Mouse (Mus musculus) urinary bladder, postnatal 10 days (tissue): ENCODE data around the gene H2-T24.

Source experiments
- DNase-seq: peaks from one replicate; pipeline ENCODE4 v3.0.0; 2022; ENCODE audit warnings: low spot score

H2-T24 gene

DNA sequence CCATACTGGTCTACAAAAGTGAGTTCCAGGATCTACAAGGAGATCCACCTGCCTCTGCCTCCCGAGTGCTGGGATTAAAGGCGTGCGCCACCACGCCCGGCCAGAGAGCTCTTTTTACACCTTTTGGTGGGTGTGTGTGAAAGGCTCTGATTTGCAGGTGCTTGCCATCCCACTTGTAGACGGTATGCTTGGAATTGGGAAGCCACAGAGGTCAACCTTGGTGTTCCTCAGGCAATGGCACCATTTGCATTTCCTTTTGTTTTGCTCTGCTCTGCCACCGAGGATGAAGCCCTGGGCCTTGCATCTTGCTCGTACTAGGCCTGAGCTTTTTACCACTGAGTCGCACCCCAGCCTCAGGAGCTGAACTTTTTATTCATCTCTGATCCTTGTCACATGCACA is 38.6 kb downstream of the H2-T24 start:
- no peak for DNase-seq

DNA sequence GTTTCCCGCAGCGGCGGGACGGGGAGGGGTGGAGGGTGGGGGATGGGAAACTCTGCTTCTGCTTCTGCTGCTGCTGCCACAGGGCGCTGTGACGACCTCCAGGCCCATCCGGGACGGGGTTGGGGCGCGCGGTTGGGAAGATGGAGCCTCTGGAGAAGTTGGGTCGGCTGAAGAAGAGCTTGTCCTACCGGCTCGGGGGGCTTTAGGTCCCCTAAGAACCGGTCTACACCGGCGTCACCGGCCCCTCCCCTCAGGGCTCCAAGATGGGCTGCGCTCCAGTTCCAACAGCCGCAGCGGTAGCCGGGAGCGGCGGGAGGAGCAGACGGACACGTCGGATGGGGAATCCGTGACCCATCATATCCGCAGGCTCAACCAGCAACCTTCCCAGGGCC is 40.0 kb downstream of the H2-T24 start:
- no peak for DNase-seq

DNA sequence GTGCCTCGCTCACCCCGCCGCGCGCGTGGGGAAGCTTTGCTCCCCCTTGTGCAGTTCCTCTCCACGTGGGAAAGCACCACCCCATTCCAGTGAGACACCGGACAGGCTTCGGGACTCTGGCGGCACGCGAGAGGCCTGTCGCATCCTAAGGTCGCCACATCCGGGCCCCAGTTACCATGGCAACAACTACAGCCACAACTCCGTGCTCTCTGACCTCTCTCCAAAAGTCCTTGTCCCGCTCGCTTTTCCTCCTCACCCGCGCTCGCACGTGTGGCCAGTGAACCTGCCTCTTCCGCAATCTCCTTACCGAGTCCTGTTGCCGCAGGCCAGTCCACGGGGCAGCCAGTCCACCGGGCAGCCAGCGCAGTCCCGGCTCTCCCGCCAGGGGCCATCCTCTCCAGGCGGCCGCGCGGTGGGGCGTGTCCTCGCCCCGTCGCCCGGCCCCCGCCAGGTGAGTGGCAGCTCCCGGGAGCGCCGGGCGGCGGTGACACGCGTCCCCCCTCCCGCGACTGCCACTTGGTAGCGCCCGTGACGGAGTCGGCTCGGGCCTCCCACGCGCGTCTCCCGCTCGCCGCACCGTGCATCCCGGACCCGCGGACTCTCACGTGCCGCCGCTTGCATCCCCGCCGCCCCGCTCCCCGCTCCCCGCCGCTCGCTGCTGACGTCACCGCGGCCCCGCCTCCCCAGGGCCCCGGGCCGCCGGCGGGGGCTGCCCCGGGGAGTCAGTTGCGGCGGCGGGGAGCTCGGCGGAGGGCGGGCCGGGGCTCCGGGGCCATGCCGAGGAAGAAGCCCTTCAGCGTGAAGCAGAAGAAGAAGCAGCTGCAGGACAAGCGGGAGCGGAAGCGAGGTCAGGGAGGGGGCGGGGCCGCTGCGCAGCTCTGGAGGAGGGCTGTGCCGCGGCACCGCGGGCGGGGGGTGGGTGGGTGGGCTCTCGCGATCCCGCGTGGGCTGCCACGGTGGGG is 40.7 kb downstream of the H2-T24 start, which contains the start of the genes Gnl1 and Prr3:
Gene Gnl1 (plus strand): TSS at position 451 of the 962 bp plus-strand sequence.
Gene Prr3 (minus strand): TSS at position 836 of the 962 bp plus-strand sequence.
- peak; percentile 52 for DNase-seq

DNA sequence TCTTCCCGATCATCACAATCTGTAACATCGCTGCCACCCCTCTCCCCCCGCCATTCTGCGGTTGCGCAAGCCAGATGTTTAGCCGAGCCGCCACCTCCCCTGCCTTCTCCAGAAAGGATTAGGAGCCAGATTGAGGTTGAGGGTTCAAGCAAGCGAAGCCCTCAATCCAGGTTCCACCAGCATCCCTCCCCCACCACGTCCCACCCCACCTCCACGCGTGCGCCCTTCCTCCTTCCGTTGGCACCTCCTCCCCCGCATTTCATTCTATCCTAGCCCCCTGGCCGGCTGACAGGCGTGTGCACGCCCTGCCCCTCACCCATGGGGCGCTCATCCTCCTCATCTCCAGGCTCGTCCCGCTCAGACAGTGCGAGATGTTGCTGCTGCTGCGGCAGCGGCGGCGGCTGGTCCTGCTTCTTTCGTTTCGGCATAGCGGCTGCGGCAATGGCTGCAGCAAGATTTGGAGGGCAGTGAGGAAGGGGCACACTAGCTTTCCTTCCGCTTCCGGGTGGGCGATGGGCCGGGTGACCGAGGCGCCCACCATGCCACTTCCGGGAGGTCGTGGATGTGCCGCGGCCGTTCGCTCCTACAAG is 41.5 kb downstream of the H2-T24 start:
- DNase-seq: peak; percentile 36

DNA sequence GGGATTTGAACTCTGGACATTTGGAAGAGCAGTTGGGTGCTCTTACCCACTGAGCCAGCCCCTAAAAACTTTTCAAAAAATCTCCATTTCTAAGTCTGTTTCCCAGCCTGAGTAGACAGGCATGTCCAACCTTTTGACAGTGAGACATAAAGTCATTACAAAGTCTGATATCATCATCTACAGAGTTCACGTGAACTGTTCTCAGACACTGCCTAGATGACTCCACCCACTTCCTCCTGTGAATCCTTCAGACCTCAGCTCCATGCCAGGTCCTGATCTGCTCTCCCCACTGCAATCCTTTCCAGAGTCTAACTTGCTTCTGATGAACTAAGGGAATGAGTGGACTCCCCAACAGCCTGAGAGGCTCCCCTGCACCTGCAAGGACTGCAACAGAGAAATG is 48.2 kb downstream of the H2-T24 start:
- no peak for DNase-seq

DNA sequence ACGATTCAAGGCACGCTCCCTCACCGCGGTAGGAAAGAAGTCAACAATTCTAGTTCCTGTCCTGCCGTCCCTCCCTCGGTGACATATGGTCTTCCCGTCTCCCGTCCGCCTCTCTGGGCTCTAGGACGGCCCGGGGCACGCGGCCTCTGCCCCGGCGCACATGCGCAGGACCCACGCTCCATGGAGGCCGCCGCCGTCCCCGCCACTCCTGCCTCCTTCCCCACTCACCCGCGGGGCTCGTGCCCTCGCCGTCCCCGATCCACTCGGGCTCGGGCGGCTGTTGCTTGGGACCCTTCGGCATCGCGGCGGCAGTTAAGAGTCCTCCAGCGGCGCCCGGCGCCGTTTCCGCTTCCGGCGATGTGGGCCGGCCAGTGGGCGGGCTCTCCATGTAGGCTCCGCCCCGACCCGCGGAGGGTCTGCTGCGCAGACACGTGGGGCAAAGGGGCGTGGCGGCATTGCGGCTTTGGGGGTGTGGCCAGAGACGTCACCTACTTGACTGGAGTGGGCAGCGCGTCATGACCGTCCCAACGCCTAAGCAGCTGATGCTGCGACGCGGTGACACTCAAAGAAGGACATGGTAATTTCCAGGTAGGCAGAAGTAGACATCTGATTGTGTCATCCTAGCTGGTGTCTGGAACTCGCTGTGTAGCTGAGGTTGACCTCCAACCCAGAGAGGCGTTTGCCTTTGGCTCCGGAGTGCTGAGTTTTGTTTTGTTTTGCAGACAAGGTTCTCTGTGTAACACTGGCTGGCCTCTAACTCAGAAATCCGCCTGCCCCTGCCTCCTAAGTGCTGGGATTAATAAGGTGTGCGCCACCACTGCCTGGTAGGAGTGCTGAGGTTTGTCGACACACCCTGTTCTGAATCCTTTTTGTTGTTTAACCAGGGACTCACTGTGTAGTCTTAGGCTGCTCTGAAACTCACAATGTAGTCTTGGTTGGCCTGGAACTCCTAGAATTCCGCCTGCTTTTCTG is 50.7 kb downstream of the H2-T24 start, which contains the start of gene Abcf1:
Gene Abcf1 (minus strand): TSS at position 344 of the 972 bp plus-strand sequence.
- DNase-seq: peak; percentile 98

DNA sequence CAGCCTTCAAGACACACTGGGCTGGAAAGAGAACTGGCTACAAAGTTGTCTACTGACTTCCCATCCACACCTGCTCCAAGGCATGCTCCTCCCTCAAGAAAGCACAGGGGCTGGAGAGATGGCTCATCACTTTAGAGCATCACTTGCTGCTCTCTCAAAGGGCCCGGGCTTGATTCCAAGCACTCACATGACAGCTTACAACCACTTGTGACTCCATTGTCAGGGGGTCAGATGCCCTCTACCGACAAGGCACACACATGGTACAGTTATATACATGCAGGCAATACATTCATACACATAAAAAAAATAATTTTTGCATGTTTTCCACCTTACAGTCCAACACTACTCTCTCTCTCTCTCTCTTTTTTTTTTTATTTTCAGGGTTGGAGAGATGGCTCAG is 52.7 kb downstream of the H2-T24 start:
- DNase-seq: no peak

DNA sequence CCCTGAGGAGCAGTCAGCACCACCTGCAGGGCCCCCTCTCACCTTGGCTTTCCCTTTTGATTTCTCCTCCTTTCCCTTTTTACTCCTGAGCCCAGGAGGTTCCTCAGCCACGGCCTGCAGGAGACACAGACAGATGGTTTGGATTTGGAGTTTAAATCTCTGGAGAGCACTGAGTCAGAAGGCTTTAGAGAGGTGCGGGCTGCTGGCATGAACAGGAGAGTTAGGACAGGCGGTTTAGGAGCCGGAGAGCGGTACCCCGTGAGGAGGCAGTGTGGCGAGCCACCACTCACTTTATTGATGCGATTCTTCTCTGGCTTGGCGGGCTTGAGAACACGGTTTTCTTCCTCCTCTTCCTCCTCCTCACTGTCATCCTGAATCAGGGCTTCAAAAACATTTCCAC is 57.1 kb downstream of the H2-T24 start:
- DNase-seq: no peak

DNA sequence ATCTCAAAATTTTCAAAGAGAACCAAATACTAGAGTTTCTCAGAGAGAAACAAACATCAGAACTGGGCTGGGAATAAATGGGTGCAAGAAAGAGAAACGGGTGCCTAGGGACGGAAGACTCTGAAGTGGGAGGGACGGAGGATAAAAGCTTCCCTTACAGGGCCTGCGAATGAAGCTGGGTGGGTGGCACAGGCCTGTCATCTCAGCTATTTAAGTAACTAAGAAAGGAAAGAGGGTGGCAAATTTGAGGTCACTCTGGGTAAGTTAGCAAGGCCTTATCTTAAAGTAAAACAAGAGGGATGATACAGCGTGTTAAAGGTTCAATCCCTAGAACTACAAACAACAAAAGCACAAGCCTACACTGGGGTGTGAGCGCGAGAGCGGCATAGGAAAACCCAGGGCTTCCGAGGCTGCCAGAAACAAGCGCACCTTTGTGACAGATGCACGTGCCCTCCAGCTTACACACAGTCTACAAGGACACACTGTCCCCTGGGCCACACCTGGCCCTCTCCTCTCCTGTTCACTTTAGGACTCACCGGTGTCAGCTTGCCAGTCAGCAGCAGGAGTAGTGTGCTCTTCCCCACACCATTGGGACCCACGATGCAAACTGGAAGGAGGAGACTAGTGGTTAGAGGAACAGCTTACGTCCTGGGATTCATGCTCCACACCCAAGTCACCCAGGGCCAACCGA is 61.7 kb downstream of the H2-T24 start:
- DNase-seq: no peak
